Mouse (Mus musculus) liver, embryonic 14.5 days (tissue): ENCODE results near the gene Olfr279. TPM values are rescaled to one million over a fixed set of nuclear protein-coding genes. Genes with fewer than 3 reads are reported as not detected.
A peak's percentile ranks its signal among the peaks of the same experiment; 100 is the strongest.

Experiments
- ATAC-seq: fragments of 200-750 bp; cut with Nextera tagmentation; 2 replicates; pipeline ENCODE4 v1.8.0; 2017; ENCODE audit warnings: moderate number of reproducible peaks, mild to moderate bottlenecking, moderate library complexity; ENCODE audit not compliant: insufficient read depth
- DNase-seq, 3 experiments: peaks; one replicate each; pipeline ENCODE4 v3.0.0-alpha.2; 2012 to 2013; ENCODE audit warnings: low read depth in 3 of 3, low spot score in 3 of 3
- H3K27ac ChIP-seq: fragments of 300-500 bp; sonication (generic); 2 replicates; pipeline ENCODE4 v1.5.1; 2014; ENCODE audit warnings: moderate library complexity, mild to moderate bottlenecking, control low read depth, inconsistent platforms
- H3K27me3 ChIP-seq: fragments of 300-500 bp; sonication (generic); 2 replicates; pipeline ENCODE4 v1.6.1; 2014; ENCODE audit warnings: mild to moderate bottlenecking, low read length, moderate library complexity; ENCODE audit not compliant: control insufficient read depth, insufficient read depth
- H3K36me3 ChIP-seq: fragments of 300-500 bp; sonication (generic); replicated peaks from 2 replicates; pipeline ENCODE4 v1.6.1; 2014; ENCODE audit warnings: low read depth; ENCODE audit not compliant: control insufficient read depth, insufficient read depth
- H3K4me1 ChIP-seq, 2 experiments: fragments of 200-500 bp in 1 of 2; fragments of 300-500 bp in 1 of 2; sonication (generic) in 1 of 2; replicated peaks; 2 replicates each; pipeline ENCODE4 v1.6.1; 2012 to 2014; ENCODE audit warnings: antibody characterized with exemption in 1 of 2, inconsistent platforms in 1 of 2, low read length in 1 of 2; ENCODE audit not compliant: control insufficient read depth in 2 of 2, insufficient read depth in 2 of 2
- H3K4me2 ChIP-seq: fragments of 300-500 bp; sonication (generic); 2 replicates; pipeline ENCODE4 v1.6.1; 2014; ENCODE audit warnings: low read depth, mild to moderate bottlenecking, control low read depth, moderate library complexity
- H3K4me3 ChIP-seq, 2 experiments: fragments of 200-500 bp in 1 of 2; fragments of 300-500 bp in 1 of 2; sonication (generic) in 1 of 2; 2 replicates each; pipeline ENCODE4 v1.5.1; 2012 to 2014; ENCODE audit warnings: low read depth in 2 of 2, low read length in 2 of 2, mild to moderate bottlenecking in 2 of 2, control low read depth in 1 of 2, inconsistent platforms in 1 of 2, moderate library complexity in 1 of 2; ENCODE audit not compliant: insufficient read depth in 1 of 2
- H3K9ac ChIP-seq: fragments of 300-500 bp; sonication (generic); replicated peaks from 2 replicates; pipeline ENCODE4 v1.6.1; 2014; ENCODE audit warnings: mild to moderate bottlenecking, control low read depth, moderate library complexity
- H3K9me3 ChIP-seq: fragments of 300-500 bp; sonication (generic); 2 replicates; pipeline ENCODE4 v1.6.1; 2016; ENCODE audit warnings: low read length, mixed read lengths; ENCODE audit not compliant: control insufficient read depth
- CTCF ChIP-seq: IDR thresholded peaks from 2 replicates; pipeline ENCODE4 v1.5.1; 2016; ENCODE audit warnings: antibody characterized with exemption, low read depth, control low read depth
- EP300 ChIP-seq: IDR thresholded peaks from 2 replicates; pipeline ENCODE4 v1.6.1; 2016; ENCODE audit warnings: antibody characterized with exemption, low read depth
- WGBS: fragments of 180-500 bp; shearing (Covaris S2); extraction: QIAGEN DNeasy Blood & Tissue Kit; methylation state at CpG from one replicate; pipeline ENCODE4 v1.1.7; 2014; ENCODE audit not compliant: insufficient replicate concordance; 5-methylcytosine and 5-hydroxymethylcytosine counted together
- polyA plus RNA-seq, 2 experiments: library from polyadenylated mRNA; depleted of rRNA in 1 of 2; stranded (reverse) in 1 of 2; unstranded in 1 of 2; fragments of >200 nt; fragmentation: Nextera tagmentation in 1 of 2; extraction: Ambion mirVana in 1 of 2; gene quantifications; 2 replicates each; pipeline versions ENCODE4 v1.2.1 to v1.2.3; 2012 to 2014

The Olfr279 gene
- polyA plus RNA-seq, 2 experiments: not detected

DNA sequence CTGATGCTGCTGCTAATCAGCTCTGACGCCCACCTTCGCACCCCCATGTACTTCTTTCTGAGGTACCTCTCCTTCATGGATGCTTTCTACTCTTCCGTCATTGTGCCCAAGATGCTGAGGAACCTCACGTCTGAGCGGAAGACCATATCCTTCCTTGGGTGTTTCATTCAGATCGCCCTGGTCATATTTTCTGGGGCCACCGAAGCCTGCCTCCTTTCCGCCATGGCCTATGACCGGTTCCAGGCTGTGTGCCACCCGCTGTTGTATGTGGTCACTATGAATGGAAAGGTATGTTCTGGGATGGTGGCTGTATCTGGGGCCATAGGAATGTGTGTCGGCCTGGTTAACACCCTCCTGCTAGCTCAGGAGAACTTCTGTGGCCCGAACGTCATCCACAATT lies 20.7 kb upstream of the Olfr279 start:
- Histone ChIP-seq H3K4me3 (no peak overlapping the region), H3K9me3 (no peaks in the 10 kb centered on the region), H3K4me2 (no peak overlapping the region), H3K4me1 (no peaks in the 10 kb centered on the region), H3K27me3 (no peaks in the 10 kb centered on the region), H3K27ac (no peak overlapping the region), H3K36me3 (no peaks in the 10 kb centered on the region), H3K9ac (no peak overlapping the region)
- WGBS: 76% methylated on average over 13 of the region's 13 CpGs
- ATAC-seq (no peak), DNase-seq (no peak)
- TF ChIP-seq CTCF (no peak), EP300 (no peak)

DNA sequence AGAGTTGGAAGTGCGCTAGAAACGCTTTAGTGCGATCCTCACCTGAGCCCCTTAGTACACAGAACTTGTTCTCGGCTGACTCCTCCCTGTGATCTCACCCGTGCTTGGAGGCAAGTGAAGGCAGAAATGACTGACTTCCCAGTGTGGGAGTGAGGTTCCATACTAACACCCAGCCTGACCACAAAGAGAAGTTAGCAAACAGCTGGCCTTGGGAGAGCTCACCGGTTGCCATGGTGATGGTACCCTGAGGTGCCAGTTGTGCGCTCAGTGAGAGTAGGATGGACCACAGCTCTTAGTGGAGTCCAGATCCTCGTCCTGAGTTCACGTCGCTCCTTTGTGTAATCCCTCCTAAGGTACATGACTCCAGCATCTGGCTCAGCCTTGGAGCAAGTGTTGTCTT lies 17.2 kb upstream of the Olfr279 start:
- Histone ChIP-seq H3K4me2 (no peak overlapping the region), H3K4me1 (no peaks in the 10 kb centered on the region), H3K27ac (no peak overlapping the region), H3K9ac (no peak overlapping the region), H3K27me3 (no peaks in the 10 kb centered on the region), H3K36me3 (no peaks in the 10 kb centered on the region), H3K9me3 (no peaks in the 10 kb centered on the region), H3K4me3 (no peak overlapping the region)
- TF ChIP-seq CTCF (no peak), EP300 (no peak)
- ATAC-seq: no peak
- 62% methylated on average over 10 of the region's 10 CpGs for WGBS
- DNase-seq: no peak

DNA sequence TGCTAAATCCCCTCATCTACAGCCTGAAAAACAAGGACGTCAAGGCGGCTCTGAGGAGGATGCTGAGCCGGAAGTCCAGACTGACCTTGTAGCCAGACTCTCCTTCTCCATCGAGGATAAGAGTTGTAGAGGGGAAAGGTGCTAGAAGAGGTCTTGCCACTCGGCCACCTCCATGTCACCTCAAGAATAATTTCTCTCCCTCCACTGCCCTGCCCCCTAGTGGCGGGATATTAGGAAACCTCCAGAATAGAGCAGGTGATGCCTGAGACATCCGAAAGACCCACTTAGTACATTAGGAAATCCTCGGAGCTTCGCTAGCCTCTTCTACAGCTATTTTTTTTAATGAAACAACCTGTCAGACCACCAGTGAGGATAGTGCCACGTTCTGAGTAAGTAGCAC lies 16.8 kb upstream of the Olfr279 start:
- Histone ChIP-seq H3K4me3 (no peak overlapping the region), H3K4me1 (no peaks in the 10 kb centered on the region), H3K9ac (no peak overlapping the region), H3K36me3 (no peaks in the 10 kb centered on the region), H3K27me3 (no peaks in the 10 kb centered on the region), H3K9me3 (no peaks in the 10 kb centered on the region), H3K4me2 (no peak overlapping the region), H3K27ac (no peak overlapping the region)
- TF ChIP-seq CTCF (peak; percentile 72), EP300 (no peak)
- ATAC-seq: no peak
- DNase-seq: peak in 1 of 3 experiments; percentile 14
- 40% methylated on average over 10 of the region's 10 CpGs for WGBS

DNA sequence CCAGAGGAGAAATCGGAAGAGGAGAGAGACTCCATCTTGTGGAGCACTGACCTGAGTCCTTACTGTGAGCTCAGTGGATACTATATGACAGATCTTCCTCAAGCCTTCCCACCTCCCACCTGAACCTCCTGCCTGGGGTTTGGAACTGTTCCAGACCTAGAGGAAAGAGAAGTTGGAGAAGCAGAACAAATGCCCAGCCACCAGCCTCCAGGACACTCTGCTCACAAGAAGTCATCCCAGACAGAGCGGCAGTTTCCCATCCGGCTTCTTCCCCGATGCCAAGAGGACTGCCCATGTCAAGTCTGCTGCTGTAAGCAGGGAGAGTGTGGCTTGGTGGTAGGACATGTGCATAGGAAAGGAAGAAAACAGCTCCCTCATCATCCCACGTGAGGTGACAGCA lies 15.9 kb upstream of the Olfr279 start:
- no peak overlapping the region for H3K4me3 ChIP-seq
- H3K36me3 ChIP-seq: no peaks in the 10 kb centered on the region
- ATAC-seq: no peak
- no peak overlapping the region for H3K9ac ChIP-seq
- 67% methylated on average over 5 of the region's 5 CpGs for WGBS
- no peak overlapping the region for H3K27ac ChIP-seq
- no peak for DNase-seq
- no peaks in the 10 kb centered on the region for H3K4me1 ChIP-seq
- H3K9me3 ChIP-seq: no peaks in the 10 kb centered on the region
- TF ChIP-seq CTCF (no peak), EP300 (no peak)
- no peak overlapping the region for H3K4me2 ChIP-seq
- no peaks in the 10 kb centered on the region for H3K27me3 ChIP-seq

DNA sequence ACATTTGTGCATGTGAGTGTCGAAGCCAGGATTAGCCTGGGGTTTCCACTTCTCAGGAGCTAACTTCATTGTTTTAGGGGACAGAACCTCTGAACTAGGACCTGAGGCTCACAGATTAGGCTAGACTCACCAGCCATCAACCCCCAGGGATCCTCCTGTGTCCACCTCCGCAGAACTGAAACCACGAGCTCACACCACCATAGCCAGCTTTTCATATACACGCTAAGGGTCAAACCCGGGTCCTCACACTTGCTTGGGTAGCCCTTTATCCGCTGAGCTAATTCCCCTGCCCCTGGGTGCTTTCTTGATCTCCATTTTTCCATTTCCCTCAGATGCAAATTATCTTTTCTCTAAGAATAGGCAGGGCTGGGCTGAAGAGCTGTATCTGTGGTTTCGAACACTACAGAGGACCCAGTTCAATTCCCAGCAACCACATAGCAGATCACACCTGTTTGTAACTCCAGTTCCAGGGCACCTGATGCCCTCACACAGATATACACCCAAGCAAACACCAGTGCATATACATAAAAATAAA lies 12.6 kb upstream of the Olfr279 start:
- no peaks in the 10 kb centered on the region for H3K9me3 ChIP-seq
- DNase-seq (no peak), ATAC-seq (no peak)
- no peak overlapping the region for H3K9ac ChIP-seq
- no peaks in the 10 kb centered on the region for H3K36me3 ChIP-seq
- H3K4me2 ChIP-seq: no peak overlapping the region
- H3K4me1 ChIP-seq: 0 out of 4 replicates have a peak, but pooled peaks cover 0 to 2% of the 10 kb centered on the region in 2 experiments
- H3K27ac ChIP-seq: no peak overlapping the region
- H3K27me3 ChIP-seq: no peaks in the 10 kb centered on the region
- H3K4me3 ChIP-seq: no peak overlapping the region
- WGBS: 49% methylated on average over 7 of the region's 7 CpGs
- TF ChIP-seq CTCF: no peak
